Mouse (Mus musculus): ENCODE data around the gene Garnl3. TPM values are rescaled to one million over a fixed set of nuclear protein-coding genes. Genes with fewer than 3 reads are reported as not detected.
"Not testable (repeated sequence)": the region's sequence is repeated elsewhere in the genome, so short reads cannot be mapped to it uniquely, and the experiment has no call there.

The Garnl3 gene
- polyA plus RNA-seq, 1 experiment from 2014 or later: 0.40 TPM

DNA sequence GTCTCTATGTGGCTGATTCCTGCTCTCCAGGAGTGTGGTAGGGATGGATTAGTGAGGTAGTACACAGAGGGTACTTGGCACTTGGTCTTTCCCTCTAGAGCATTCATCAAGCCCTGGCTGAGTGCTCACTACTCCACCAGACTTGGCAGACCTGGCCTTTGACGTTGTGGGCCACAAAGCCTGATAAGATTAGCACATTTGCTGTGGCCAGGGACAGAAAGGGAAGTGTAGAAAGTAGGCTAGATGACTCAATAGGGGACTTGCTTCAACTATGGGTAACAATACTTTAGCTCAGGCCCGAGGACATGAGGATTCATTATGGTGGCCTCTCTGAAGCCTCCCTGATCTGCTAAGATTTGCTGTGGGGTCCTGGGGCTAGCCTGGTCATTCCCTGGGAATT, 114.3 kb downstream of the Garnl3 start:
- 40% methylated on average over 2 of the region's 2 CpGs for WGBS (ENCODE audit: insufficient replicate concordance)
- no peak for ATAC-seq
- TF ChIP-seq CTCF (IDR thresholded peaks at IDR 0.05; ENCODE audit: low read depth): no peak
- TF ChIP-seq EP300 (IDR thresholded peaks at IDR 0.05; ENCODE audit: low read depth): no peak

DNA sequence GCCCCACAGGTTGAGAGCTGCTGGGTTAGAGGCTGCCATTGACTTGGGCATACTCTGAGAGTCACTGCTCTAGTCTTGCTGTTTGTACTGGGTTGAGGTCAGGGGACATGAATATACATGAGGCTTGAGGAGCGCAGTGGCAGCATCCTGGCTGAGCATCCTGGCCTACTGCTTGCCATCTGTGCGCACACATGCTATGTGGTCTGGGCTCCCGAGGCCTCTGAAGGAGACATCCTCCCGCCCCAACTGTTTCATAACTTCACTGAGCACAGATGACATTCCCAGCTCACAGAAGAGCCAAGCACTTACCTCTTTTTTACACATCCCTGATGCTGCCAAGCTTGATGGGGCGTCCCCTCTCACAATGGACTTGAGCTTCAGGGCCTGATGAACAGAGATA, 116.6 kb downstream of the Garnl3 start:
- 79% methylated on average over 5 of the region's 5 CpGs for WGBS (ENCODE audit: insufficient replicate concordance)
- TF ChIP-seq EP300 (IDR thresholded peaks at IDR 0.05; ENCODE audit: low read depth): no peak
- ATAC-seq (no peak), DNase-seq (no peak)
- H3K9ac ChIP-seq (replicated peaks): no peak overlapping the region
- no peaks in the 10 kb centered on the region for H3K9me3 ChIP-seq (ENCODE audit: low read length)
- no peaks in the 10 kb centered on the region for H3K27me3 ChIP-seq (ENCODE audit: insufficient read depth, low read length)
- no peak overlapping the region for H3K4me2 ChIP-seq (ENCODE audit: low read depth, low read length)
- no peaks in the 10 kb centered on the region for H3K4me1 ChIP-seq (ENCODE audit: insufficient read depth)
- H3K27ac ChIP-seq (ENCODE audit: low read depth): no peak overlapping the region
- H3K4me3 ChIP-seq (ENCODE audit: low read depth, low read length): no peak overlapping the region
- no peaks in the 10 kb centered on the region for H3K36me3 ChIP-seq (replicated peaks; ENCODE audit: insufficient read depth, low read length)

More for the DNA sequence above, 114.3 kb downstream of the Garnl3 start:
- Histone ChIP-seq H3K27me3 (ENCODE audit: insufficient read depth, low read length) (no peaks in the 10 kb centered on the region), H3K27ac (ENCODE audit: low read depth) (no peak overlapping the region), H3K4me3 (ENCODE audit: low read depth, low read length) (no peak overlapping the region), H3K9me3 (ENCODE audit: low read length) (no peaks in the 10 kb centered on the region), H3K9ac (replicated peaks) (no peak overlapping the region), H3K4me1 (ENCODE audit: insufficient read depth) (no peaks in the 10 kb centered on the region), H3K36me3 (replicated peaks; ENCODE audit: insufficient read depth, low read length) (no peaks in the 10 kb centered on the region), H3K4me2 (ENCODE audit: low read depth, low read length) (no peak overlapping the region)
- no peak for DNase-seq

DNA sequence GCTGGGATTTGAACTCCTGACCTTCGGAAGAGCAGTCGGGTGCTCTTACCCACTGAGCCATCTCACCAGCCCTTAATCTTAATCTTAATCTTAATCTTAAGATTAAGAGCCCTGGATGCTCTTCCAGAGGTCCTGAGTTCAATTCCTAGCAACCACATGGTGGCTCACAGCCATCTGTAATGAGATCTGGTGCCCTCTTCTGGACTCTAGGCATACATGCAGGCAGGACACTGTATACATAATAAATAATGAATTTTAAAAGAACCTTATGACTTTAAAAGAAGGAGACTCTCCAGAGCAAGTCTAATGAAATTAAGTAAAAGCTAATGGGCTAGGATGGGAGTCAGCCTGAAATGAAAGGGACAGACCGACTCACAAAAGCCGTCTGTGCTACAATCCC, 122.4 kb downstream of the Garnl3 start:
- not testable (repeated sequence) for H3K4me2 ChIP-seq (ENCODE audit: low read depth, low read length); ATAC-seq; H3K27me3 ChIP-seq (ENCODE audit: insufficient read depth, low read length); H3K36me3 ChIP-seq (replicated peaks; ENCODE audit: insufficient read depth, low read length); H3K4me3 ChIP-seq (ENCODE audit: low read depth, low read length); H3K9me3 ChIP-seq (ENCODE audit: low read length); H3K4me1 ChIP-seq (ENCODE audit: insufficient read depth); H3K9ac ChIP-seq (replicated peaks); H3K27ac ChIP-seq (ENCODE audit: low read depth); DNase-seq
- WGBS (ENCODE audit: insufficient replicate concordance): 88% methylated on average over 4 of the region's 4 CpGs
- TF ChIP-seq CTCF (IDR thresholded peaks at IDR 0.05; ENCODE audit: low read depth): peak; percentile 49

DNA sequence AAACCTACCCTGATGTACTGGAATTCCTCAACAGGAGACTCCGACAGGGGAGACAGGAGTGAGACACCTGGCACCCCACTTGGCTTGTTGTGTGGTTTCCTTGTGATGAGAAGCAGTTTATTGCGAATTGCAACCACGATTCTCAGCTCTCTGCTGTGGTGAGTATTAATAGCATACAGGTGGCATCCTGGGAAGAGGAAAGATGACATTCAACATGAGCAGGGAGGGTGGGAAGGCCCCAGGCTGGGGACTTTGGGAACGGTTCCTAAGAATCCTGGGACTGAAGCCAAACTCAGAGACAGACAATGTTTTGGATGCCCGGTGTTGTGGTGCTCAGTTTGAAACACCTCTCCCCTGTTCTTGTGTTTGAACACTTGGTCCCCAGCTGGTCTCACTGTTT, 126.4 kb downstream of the Garnl3 start:
- no peak overlapping the region for H3K4me2 ChIP-seq (ENCODE audit: low read depth, low read length)
- no peaks in the 10 kb centered on the region for H3K36me3 ChIP-seq (replicated peaks; ENCODE audit: insufficient read depth, low read length)
- no peak overlapping the region for H3K4me3 ChIP-seq (ENCODE audit: low read depth, low read length)
- no peaks in the 10 kb centered on the region for H3K27me3 ChIP-seq (ENCODE audit: insufficient read depth, low read length)
- 68% methylated on average over 5 of the region's 5 CpGs for WGBS (ENCODE audit: insufficient replicate concordance)
- H3K27ac ChIP-seq (ENCODE audit: low read depth): no peak overlapping the region
- no peaks in the 10 kb centered on the region for H3K9me3 ChIP-seq (ENCODE audit: low read length)
- H3K9ac ChIP-seq (replicated peaks): no peak overlapping the region
- no peaks in the 10 kb centered on the region for H3K4me1 ChIP-seq (ENCODE audit: insufficient read depth)
- TF ChIP-seq CTCF (IDR thresholded peaks at IDR 0.05; ENCODE audit: low read depth) (no peak), EP300 (IDR thresholded peaks at IDR 0.05; ENCODE audit: low read depth) (no peak)
- ATAC-seq: no peak
- no peak for DNase-seq

DNA sequence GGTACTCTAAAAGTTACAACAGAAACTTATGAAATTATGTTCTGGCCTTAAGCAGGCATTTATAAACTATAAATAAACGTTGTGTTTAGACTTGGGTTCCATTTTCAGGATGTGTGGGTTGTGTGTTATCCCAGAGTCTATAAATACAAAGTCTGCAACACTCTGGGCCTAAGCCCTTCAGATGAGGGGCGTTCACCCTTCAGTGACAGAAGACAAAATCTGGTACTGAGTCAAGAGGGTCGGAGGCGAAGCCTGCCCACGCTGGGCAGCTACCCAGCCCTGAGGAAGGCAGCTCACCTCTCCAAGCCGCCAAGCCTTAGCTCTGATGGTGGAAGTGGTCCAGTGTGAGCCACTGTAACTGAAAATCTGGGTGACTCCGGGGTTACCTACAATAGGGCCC, 129.3 kb downstream of the Garnl3 start:
- 81% methylated on average over 7 of the region's 7 CpGs for WGBS (ENCODE audit: insufficient replicate concordance)
- no peak for DNase-seq
- Histone ChIP-seq H3K27me3 (ENCODE audit: insufficient read depth, low read length) (no peaks in the 10 kb centered on the region), H3K4me1 (ENCODE audit: insufficient read depth) (no peaks in the 10 kb centered on the region), H3K9ac (replicated peaks) (no peak overlapping the region), H3K9me3 (ENCODE audit: low read length) (no peaks in the 10 kb centered on the region), H3K27ac (ENCODE audit: low read depth) (no peak overlapping the region), H3K36me3 (replicated peaks; ENCODE audit: insufficient read depth, low read length) (no peaks in the 10 kb centered on the region), H3K4me2 (ENCODE audit: low read depth, low read length) (no peak overlapping the region), H3K4me3 (ENCODE audit: low read depth, low read length) (no peak overlapping the region)
- ATAC-seq: no peak
- TF ChIP-seq CTCF (IDR thresholded peaks at IDR 0.05; ENCODE audit: low read depth) (no peak), EP300 (IDR thresholded peaks at IDR 0.05; ENCODE audit: low read depth) (no peak)

DNA sequence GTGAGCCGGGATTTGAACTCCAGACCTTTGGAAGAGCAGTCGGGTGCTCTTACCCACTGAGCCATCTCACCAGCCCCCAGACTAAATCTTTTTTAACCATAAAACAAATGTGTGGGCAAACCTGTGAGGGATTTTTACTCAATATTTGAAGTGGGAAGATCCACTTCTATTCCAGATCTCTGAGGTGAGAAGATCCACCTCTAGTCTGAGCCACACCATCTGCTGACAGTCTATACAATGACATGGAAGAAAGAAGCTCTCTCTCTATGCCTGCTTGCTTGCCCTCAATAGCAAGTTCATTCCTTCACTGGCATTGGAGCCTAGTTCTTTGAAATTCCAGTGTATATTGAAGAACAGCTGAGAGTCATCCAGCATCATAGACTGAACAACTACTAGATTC, 131.7 kb downstream of the Garnl3 start:
- Histone ChIP-seq H3K9ac (replicated peaks) (no peak overlapping the region), H3K4me1 (ENCODE audit: insufficient read depth) (no peaks in the 10 kb centered on the region), H3K27ac (ENCODE audit: low read depth) (no peak overlapping the region), H3K9me3 (ENCODE audit: low read length) (no peaks in the 10 kb centered on the region), H3K36me3 (replicated peaks; ENCODE audit: insufficient read depth, low read length) (no peaks in the 10 kb centered on the region), H3K4me2 (ENCODE audit: low read depth, low read length) (no peak overlapping the region), H3K4me3 (ENCODE audit: low read depth, low read length) (no peak overlapping the region), H3K27me3 (ENCODE audit: insufficient read depth, low read length) (no peaks in the 10 kb centered on the region)
- DNase-seq (no peak), ATAC-seq (no peak)
- no peak for TF ChIP-seq CTCF (IDR thresholded peaks at IDR 0.05; ENCODE audit: low read depth)
- TF ChIP-seq EP300 (IDR thresholded peaks at IDR 0.05; ENCODE audit: low read depth): no peak
- WGBS (ENCODE audit: insufficient replicate concordance): 66% methylated on average over 2 of the region's 2 CpGs

DNA sequence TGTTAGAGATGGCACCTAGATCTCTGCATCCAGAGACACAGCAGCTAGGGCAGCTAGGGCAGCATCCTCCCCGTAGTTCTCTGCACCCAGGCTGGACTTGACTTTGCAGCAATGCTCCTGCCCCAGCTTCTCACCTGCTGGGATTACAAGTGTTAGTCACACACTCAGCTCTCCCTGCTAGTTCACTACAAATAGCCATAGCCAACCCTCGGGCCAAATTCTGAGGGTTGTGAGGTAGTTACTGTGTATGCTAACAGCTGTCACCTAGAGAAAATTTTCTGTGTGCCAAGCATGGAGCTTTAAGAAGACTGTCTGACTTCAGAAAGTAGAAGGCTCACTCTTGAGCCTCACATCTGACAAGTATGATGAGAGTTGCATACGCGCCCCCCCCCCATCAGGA, 133.7 kb downstream of the Garnl3 start:
- Histone ChIP-seq H3K4me2 (ENCODE audit: low read depth, low read length) (no peak overlapping the region), H3K9ac (replicated peaks) (no peak overlapping the region), H3K9me3 (ENCODE audit: low read length) (no peaks in the 10 kb centered on the region), H3K27ac (ENCODE audit: low read depth) (no peak overlapping the region), H3K36me3 (replicated peaks; ENCODE audit: insufficient read depth, low read length) (no peaks in the 10 kb centered on the region), H3K4me3 (ENCODE audit: low read depth, low read length) (no peak overlapping the region), H3K27me3 (ENCODE audit: insufficient read depth, low read length) (no peaks in the 10 kb centered on the region), H3K4me1 (ENCODE audit: insufficient read depth) (no peaks in the 10 kb centered on the region)
- DNase-seq: no peak
- WGBS (ENCODE audit: insufficient replicate concordance): 76% methylated on average over 4 of the region's 4 CpGs
- no peak for ATAC-seq
- no peak for TF ChIP-seq CTCF (IDR thresholded peaks at IDR 0.05; ENCODE audit: low read depth)
- no peak for TF ChIP-seq EP300 (IDR thresholded peaks at IDR 0.05; ENCODE audit: low read depth)

All from liver, postnatal 0 days (tissue).